Mouse (Mus musculus) mouse embryonic stem cell (cell line): Measurements from ENCODE around the gene Cep104.

ENCODE experiments used
- in situ Hi-C, 2 experiments: fragments of 300-500 bp; cut with MboI; formaldehyde crosslinking; loops; 1 replicate in 1 of 2; 3 replicates in 1 of 2; pipeline ENCODE4 v1.14.3; 2019 to 2020; ENCODE audit warnings: low sequenced_read_pairs in 2 of 2, low pct_unique_long_range_greater_than_20kb in 1 of 2, mixed read lengths in 1 of 2; ENCODE audit not compliant: unreplicated experiment in 1 of 2

Gene Cep104

GRCm38 (mm10) chr4:153974431-153975291 is at the start of gene Cep104, which contains the start of gene Dffb:
TSS of gene Cep104 (plus strand) at chr4:153975194.
TSS of gene Dffb (minus strand) at chr4:153975126.
- in situ Hi-C loops = no loop called here

GRCm38 (mm10) chr4:153928772-153929299 is 46.2 kb upstream of the Cep104 start:
- in situ Hi-C loops = no loop called here

GRCm38 (mm10) chr4:153929425-153929824 is 45.6 kb upstream of the Cep104 start:
- in situ Hi-C loops = no loop called here

GRCm38 (mm10) chr4:153929921-153930320 is 45.1 kb upstream of the Cep104 start:
- in situ Hi-C loops = no loop called here

GRCm38 (mm10) chr4:153943243-153943642 is 31.8 kb upstream of the Cep104 start:
- in situ Hi-C loops = loop anchor here in 1 of 2 experiments (10.0 kb wide), 1 partner anchor 1148 kb away; no protein-coding TSS in a partner anchor

GRCm38 (mm10) chr4:153944261-153944660 is 30.7 kb upstream of the Cep104 start:
- in situ Hi-C loops = loop anchor here in 1 of 2 experiments (10.0 kb wide), 1 partner anchor 1149 kb away; no protein-coding TSS in a partner anchor

GRCm38 (mm10) chr4:153945741-153946140 is 29.3 kb upstream of the Cep104 start:
- in situ Hi-C loops = loop anchor here in 1 of 2 experiments (10.0 kb wide), 1 partner anchor 1151 kb away; no protein-coding TSS in a partner anchor

- in situ Hi-C loops = no loop called here
Measured at GRCm38 (mm10) chr4:153950372-153950771, 24.6 kb upstream of the Cep104 start.

GRCm38 (mm10) chr4:153951150-153951549 is 23.8 kb upstream of the Cep104 start:
- in situ Hi-C loops = no loop called here

GRCm38 (mm10) chr4:153951692-153952091 is 23.3 kb upstream of the Cep104 start:
- in situ Hi-C loops = no loop called here

- in situ Hi-C loops = no loop called here
Measured at GRCm38 (mm10) chr4:153955651-153956050, 19.3 kb upstream of the Cep104 start.

- in situ Hi-C loops = no loop called here
Measured at GRCm38 (mm10) chr4:153956569-153957405, 18.2 kb upstream of the Cep104 start, which contains the start of gene A430005L14Rik. TSS of gene A430005L14Rik (plus strand) at chr4:153957237.

- in situ Hi-C loops = no loop called here
Measured at GRCm38 (mm10) chr4:153957444-153958250, 17.3 kb upstream of the Cep104 start.

- in situ Hi-C loops = no loop called here
Measured at GRCm38 (mm10) chr4:153962631-153963030, 12.4 kb upstream of the Cep104 start.

- in situ Hi-C loops = no loop called here
Measured at GRCm38 (mm10) chr4:153966651-153967050, 8.3 kb upstream of the Cep104 start.

- in situ Hi-C loops = no loop called here
Measured at GRCm38 (mm10) chr4:153967556-153967955, 7.4 kb upstream of the Cep104 start.

- in situ Hi-C loops = no loop called here
Measured at GRCm38 (mm10) chr4:153968063-153968462, 6.9 kb upstream of the Cep104 start.

GRCm38 (mm10) chr4:153975292-153975662 is 283 bp downstream of the Cep104 start:
- in situ Hi-C loops = no loop called here
